Mouse (Mus musculus): Measurements from ENCODE around the gene Dct. TPM values are rescaled to one million over a fixed set of nuclear protein-coding genes. Genes with fewer than 3 reads are reported as not detected.
A peak's percentile ranks its signal among the peaks of the same experiment; 100 is the strongest.

The Dct gene
- polyA plus RNA-seq, 1 experiment from 2014 or later, result 1.2 TPM

- Histone ChIP-seq H3K27me3 (ENCODE audit: control insufficient read depth, insufficient read depth, low read length) (no peaks in the 10 kb centered on the region), H3K4me1 (ENCODE audit: control insufficient read depth, insufficient read depth, low read length) (no peaks in the 10 kb centered on the region), H3K27ac (ENCODE audit: low read length) (no peak overlapping the region), H3K9me3 (replicated peaks; ENCODE audit: control insufficient read depth, low read length) (no peaks in the 10 kb centered on the region), H3K4me3 (replicated peaks; ENCODE audit: low read length) (no peak overlapping the region), H3K4me2 (ENCODE audit: low read depth, low read length) (no peak overlapping the region; the same call in 1 of the 2 replicates), H3K36me3 (ENCODE audit: control insufficient read depth, insufficient read depth, low read length) (no peaks in the 10 kb centered on the region), H3K9ac (ENCODE audit: low read length) (no peak overlapping the region)
- WGBS, result 30% methylated on average over 11 of the region's 11 CpGs
- no peak for ATAC-seq (ENCODE audit: insufficient read depth, low FRiP score)
Measured at GRCm38 (mm10) chr14:118080606-118081005, 28.6 kb upstream of the Dct start.

- no peaks in the 10 kb centered on the region for H3K4me1 ChIP-seq (ENCODE audit: control insufficient read depth, insufficient read depth, low read length)
- no peaks in the 10 kb centered on the region for H3K27me3 ChIP-seq (ENCODE audit: control insufficient read depth, insufficient read depth, low read length)
- H3K36me3 ChIP-seq (ENCODE audit: control insufficient read depth, insufficient read depth, low read length), result no peaks in the 10 kb centered on the region
- H3K27ac ChIP-seq (ENCODE audit: low read length), result peak overlapping the region; percentile 72
- H3K4me2 ChIP-seq (ENCODE audit: low read depth, low read length), result no peak overlapping the region
- H3K9ac ChIP-seq (ENCODE audit: low read length), result no peak overlapping the region
- 58% methylated on average over 12 of the region's 12 CpGs for WGBS
- H3K4me3 ChIP-seq (replicated peaks; ENCODE audit: low read length), result no peak overlapping the region
- ATAC-seq (ENCODE audit: insufficient read depth, low FRiP score), result peak; percentile 69
- no peaks in the 10 kb centered on the region for H3K9me3 ChIP-seq (replicated peaks; ENCODE audit: control insufficient read depth, low read length)
Measured at GRCm38 (mm10) chr14:118070100-118070499, 18.1 kb upstream of the Dct start.

GRCm38 (mm10) chr14:118069439-118070079 lies 17.5 kb upstream of the Dct start:
- no peak overlapping the region for H3K4me2 ChIP-seq (ENCODE audit: low read depth, low read length)
- H3K27me3 ChIP-seq (ENCODE audit: control insufficient read depth, insufficient read depth, low read length), result no peaks in the 10 kb centered on the region
- no peaks in the 10 kb centered on the region for H3K9me3 ChIP-seq (replicated peaks; ENCODE audit: control insufficient read depth, low read length)
- H3K36me3 ChIP-seq (ENCODE audit: control insufficient read depth, insufficient read depth, low read length), result no peaks in the 10 kb centered on the region
- H3K9ac ChIP-seq (ENCODE audit: low read length), result no peak overlapping the region
- ATAC-seq (ENCODE audit: insufficient read depth, low FRiP score), result 0 out of 2 replicates have a peak, but pooled peaks have one; percentile 27
- 67% methylated on average over 12 of the region's 12 CpGs for WGBS
- H3K4me3 ChIP-seq (replicated peaks; ENCODE audit: low read length), result no peak overlapping the region
- peak overlapping the region; percentile 72 for H3K27ac ChIP-seq (ENCODE audit: low read length)
- H3K4me1 ChIP-seq (ENCODE audit: control insufficient read depth, insufficient read depth, low read length), result no peaks in the 10 kb centered on the region

- Histone ChIP-seq H3K4me1 (ENCODE audit: control insufficient read depth, insufficient read depth, low read length) (no peaks in the 10 kb centered on the region), H3K27ac (ENCODE audit: low read length) (no peak overlapping the region), H3K9me3 (replicated peaks; ENCODE audit: control insufficient read depth, low read length) (no peaks in the 10 kb centered on the region), H3K4me2 (ENCODE audit: low read depth, low read length) (no peak overlapping the region), H3K27me3 (ENCODE audit: control insufficient read depth, insufficient read depth, low read length) (no peaks in the 10 kb centered on the region), H3K9ac (ENCODE audit: low read length) (no peak overlapping the region), H3K4me3 (replicated peaks; ENCODE audit: low read length) (no peak overlapping the region), H3K36me3 (ENCODE audit: control insufficient read depth, insufficient read depth, low read length) (no peaks in the 10 kb centered on the region)
- WGBS, result 82% methylated on average over 7 of the region's 7 CpGs
- no peak for ATAC-seq (ENCODE audit: insufficient read depth, low FRiP score)
Measured at GRCm38 (mm10) chr14:118061766-118062432, 9.9 kb upstream of the Dct start.

GRCm38 (mm10) chr14:118058581-118058886 lies 6.5 kb upstream of the Dct start:
- peak; percentile 38; the same call in 1 of the 2 replicates for ATAC-seq (ENCODE audit: insufficient read depth, low FRiP score)
- H3K9me3 ChIP-seq (replicated peaks; ENCODE audit: control insufficient read depth, low read length), result no peaks in the 10 kb centered on the region
- 64% methylated on average over 4 of the region's 4 CpGs for WGBS
- no peak overlapping the region for H3K4me2 ChIP-seq (ENCODE audit: low read depth, low read length)
- no peaks in the 10 kb centered on the region for H3K4me1 ChIP-seq (ENCODE audit: control insufficient read depth, insufficient read depth, low read length)
- no peak overlapping the region for H3K9ac ChIP-seq (ENCODE audit: low read length)
- no peaks in the 10 kb centered on the region for H3K36me3 ChIP-seq (ENCODE audit: control insufficient read depth, insufficient read depth, low read length)
- H3K4me3 ChIP-seq (replicated peaks; ENCODE audit: low read length), result no peak overlapping the region
- H3K27me3 ChIP-seq (ENCODE audit: control insufficient read depth, insufficient read depth, low read length), result no peaks in the 10 kb centered on the region
- peak overlapping the region; percentile 66; the same call in 1 of the 2 replicates for H3K27ac ChIP-seq (ENCODE audit: low read length)

GRCm38 (mm10) chr14:118057696-118058580 lies 5.9 kb upstream of the Dct start:
- no peak overlapping the region for H3K4me2 ChIP-seq (ENCODE audit: low read depth, low read length)
- no peaks in the 10 kb centered on the region for H3K4me1 ChIP-seq (ENCODE audit: control insufficient read depth, insufficient read depth, low read length)
- H3K4me3 ChIP-seq (replicated peaks; ENCODE audit: low read length), result no peak overlapping the region
- H3K27ac ChIP-seq (ENCODE audit: low read length), result peak overlapping the region; percentile 66
- WGBS, result 69% methylated on average over 25 of the region's 25 CpGs
- no peaks in the 10 kb centered on the region for H3K27me3 ChIP-seq (ENCODE audit: control insufficient read depth, insufficient read depth, low read length)
- no peaks in the 10 kb centered on the region for H3K36me3 ChIP-seq (ENCODE audit: control insufficient read depth, insufficient read depth, low read length)
- no peak overlapping the region for H3K9ac ChIP-seq (ENCODE audit: low read length)
- ATAC-seq (ENCODE audit: insufficient read depth, low FRiP score), result peak; percentile 68; the same call in 1 of the 2 replicates
- H3K9me3 ChIP-seq (replicated peaks; ENCODE audit: control insufficient read depth, low read length), result no peaks in the 10 kb centered on the region

GRCm38 (mm10) chr14:118052770-118053169 lies 726 bp upstream of the Dct start:
- Histone ChIP-seq H3K4me3 (replicated peaks; ENCODE audit: low read length) (no peak overlapping the region), H3K36me3 (ENCODE audit: control insufficient read depth, insufficient read depth, low read length) (no peaks in the 10 kb centered on the region), H3K4me2 (ENCODE audit: low read depth, low read length) (no peak overlapping the region), H3K27me3 (ENCODE audit: control insufficient read depth, insufficient read depth, low read length) (no peaks in the 10 kb centered on the region), H3K9me3 (replicated peaks; ENCODE audit: control insufficient read depth, low read length) (no peaks in the 10 kb centered on the region), H3K9ac (ENCODE audit: low read length) (no peak overlapping the region), H3K4me1 (ENCODE audit: control insufficient read depth, insufficient read depth, low read length) (0 out of 2 replicates have a peak, but pooled peaks cover 7% of the 10 kb centered on the region), H3K27ac (ENCODE audit: low read length) (no peak overlapping the region)
- ATAC-seq (ENCODE audit: insufficient read depth, low FRiP score), result no peak
- 77% methylated on average over 11 of the region's 11 CpGs for WGBS

GRCm38 (mm10) chr14:118051396-118051795 lies 648 bp downstream of the Dct start:
- 0 out of 2 replicates have a peak, but pooled peaks cover 7% of the 10 kb centered on the region for H3K4me1 ChIP-seq (ENCODE audit: control insufficient read depth, insufficient read depth, low read length)
- no peak overlapping the region for H3K4me2 ChIP-seq (ENCODE audit: low read depth, low read length)
- WGBS, result 66% methylated on average over 11 of the region's 11 CpGs
- no peak overlapping the region for H3K9ac ChIP-seq (ENCODE audit: low read length)
- no peaks in the 10 kb centered on the region for H3K36me3 ChIP-seq (ENCODE audit: control insufficient read depth, insufficient read depth, low read length)
- H3K4me3 ChIP-seq (replicated peaks; ENCODE audit: low read length), result no peak overlapping the region
- H3K9me3 ChIP-seq (replicated peaks; ENCODE audit: control insufficient read depth, low read length), result no peaks in the 10 kb centered on the region
- no peaks in the 10 kb centered on the region for H3K27me3 ChIP-seq (ENCODE audit: control insufficient read depth, insufficient read depth, low read length)
- H3K27ac ChIP-seq (ENCODE audit: low read length), result peak overlapping the region; percentile 77
- ATAC-seq (ENCODE audit: insufficient read depth, low FRiP score), result no peak

GRCm38 (mm10) chr14:118050990-118051389 lies 1.1 kb downstream of the Dct start:
- H3K27ac ChIP-seq (ENCODE audit: low read length), result peak overlapping the region; percentile 77
- 49% methylated on average over 12 of the region's 12 CpGs for WGBS
- H3K27me3 ChIP-seq (ENCODE audit: control insufficient read depth, insufficient read depth, low read length), result no peaks in the 10 kb centered on the region
- no peak overlapping the region for H3K4me3 ChIP-seq (replicated peaks; ENCODE audit: low read length)
- H3K36me3 ChIP-seq (ENCODE audit: control insufficient read depth, insufficient read depth, low read length), result no peaks in the 10 kb centered on the region
- no peaks in the 10 kb centered on the region for H3K9me3 ChIP-seq (replicated peaks; ENCODE audit: control insufficient read depth, low read length)
- ATAC-seq (ENCODE audit: insufficient read depth, low FRiP score), result peak; percentile 92
- no peak overlapping the region for H3K9ac ChIP-seq (ENCODE audit: low read length)
- H3K4me1 ChIP-seq (ENCODE audit: control insufficient read depth, insufficient read depth, low read length), result 0 out of 2 replicates have a peak, but pooled peaks cover 7% of the 10 kb centered on the region
- H3K4me2 ChIP-seq (ENCODE audit: low read depth, low read length), result no peak overlapping the region

Measured in stomach, embryonic 16.5 days (tissue).